14 mouse cellular contexts compared by ENCODE assay signal in the genomic region with DNA sequence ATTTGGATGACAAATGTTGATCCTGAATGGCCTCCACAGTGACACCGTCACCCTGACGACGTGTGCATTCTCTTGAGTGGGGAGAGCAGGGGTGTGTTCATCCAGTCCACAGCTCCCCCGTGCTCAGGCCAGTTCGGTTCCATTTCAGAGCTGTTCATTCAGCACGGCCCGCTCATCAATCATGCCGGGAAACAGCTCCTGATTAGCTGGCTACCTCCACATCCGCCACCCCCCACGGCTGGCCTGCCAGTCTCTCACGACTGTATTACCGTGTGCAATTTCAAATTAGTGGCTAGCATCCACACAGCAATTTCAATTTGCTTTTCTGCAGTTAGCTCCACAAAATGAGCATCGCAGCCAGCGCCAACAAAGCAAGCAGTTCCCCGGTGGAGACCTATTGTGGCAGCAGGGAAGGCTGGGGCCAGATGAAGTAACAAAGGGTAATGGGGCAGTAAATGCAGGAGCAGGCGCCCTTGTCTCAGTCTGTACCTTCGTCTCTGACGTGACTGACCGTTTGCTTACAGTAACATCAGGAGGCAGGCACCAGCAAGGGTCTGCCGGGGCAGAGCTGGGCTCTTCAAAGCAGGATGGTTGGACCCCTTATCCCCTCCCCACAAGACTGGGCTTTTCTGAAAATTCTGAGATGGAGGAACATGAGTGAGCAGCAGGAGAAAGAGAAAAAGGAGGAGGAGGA. TPM values are rescaled to one million over a fixed set of nuclear protein-coding genes. Genes with fewer than 3 reads are reported as not detected.
DNase-seq lines count a peak whose midpoint lies in the region; ATAC-seq and TF ChIP-seq lines count a peak whose summit lies in the region.
"Had no signal": no experiment of that assay in that cellular context is flagged by ENCODE, and none has a peak within 500 bp of the region (broad histone marks: within the 10 kb centered on the region; RNA-seq: fewer than 3 reads in every experiment).

No protein-coding gene starts in this region.

- WGBS in kidney, postnatal 0 days, result 11% methylated on average over 20 of the region's 20 CpGs
- 29% methylated on average over 20 of the region's 20 CpGs for WGBS in forebrain, embryonic 14.5 days
- 7% methylated on average over 20 of the region's 20 CpGs for WGBS in neural tube, embryonic 14.5 days

- H3K4me3 ChIP-seq in kidney, postnatal 0 days (replicated peaks; ENCODE audit: low read depth, low read length), result no peak overlapping the region
- no peak overlapping the region for H3K4me3 ChIP-seq in forebrain, embryonic 14.5 days (ENCODE audit: low read depth, low read length)
- H3K4me3 ChIP-seq in neural tube, embryonic 14.5 days (ENCODE audit: low read depth, low read length), result no peak overlapping the region

- H3K27ac ChIP-seq in kidney, postnatal 0 days, result no peak overlapping the region
- no peak overlapping the region for H3K27ac ChIP-seq in forebrain, embryonic 14.5 days (ENCODE audit: low read depth, low read length)
- peak overlapping the region; percentile 69 for H3K27ac ChIP-seq in neural tube, embryonic 14.5 days (ENCODE audit: low read depth, low read length)
- H3K27ac ChIP-seq: stomach, postnatal 0 days had no signal

- no peak for TF ChIP-seq CTCF in kidney, postnatal 0 days (IDR thresholded peaks at IDR 0.05; ENCODE audit: low read depth)

- ATAC-seq in kidney, postnatal 0 days (replicated peaks; ENCODE audit: low FRiP score, low read depth), result no peak
- ATAC-seq in forebrain, embryonic 14.5 days, result peak; percentile 42; the same call in 1 of the 2 replicates
- ATAC-seq in neural tube, embryonic 14.5 days (ENCODE audit: low read depth), result peak; percentile 76
- ATAC-seq: CD4-positive, CD25-positive, alpha-beta regulatory T cell, adult 4 months; liver, postnatal 0 days had no signal

- no peaks in the 10 kb centered on the region for H3K9me3 ChIP-seq in kidney, postnatal 0 days (replicated peaks; ENCODE audit: low read length)
- H3K9me3 ChIP-seq in forebrain, embryonic 14.5 days (replicated peaks; ENCODE audit: control insufficient read depth, low read length), result no peaks in the 10 kb centered on the region
- H3K9me3 ChIP-seq in neural tube, embryonic 14.5 days (ENCODE audit: control insufficient read depth, low read length), result no peaks in the 10 kb centered on the region

- H3K27me3 ChIP-seq in kidney, postnatal 0 days (ENCODE audit: insufficient read depth, low read length), result no peaks in the 10 kb centered on the region; the same call in 1 of the 2 replicates
- no peaks in the 10 kb centered on the region for H3K27me3 ChIP-seq in forebrain, embryonic 14.5 days (replicated peaks; ENCODE audit: control insufficient read depth, insufficient read depth, low read length)
- H3K27me3 ChIP-seq in neural tube, embryonic 14.5 days (ENCODE audit: control insufficient read depth, insufficient read depth, low read length), result no peaks in the 10 kb centered on the region

- H3K4me1 ChIP-seq in kidney, postnatal 0 days (replicated peaks; ENCODE audit: insufficient read depth, low read length), result 0 out of 2 replicates have a peak, but pooled peaks cover 4% of the 10 kb centered on the region
- no peaks in the 10 kb centered on the region for H3K4me1 ChIP-seq in forebrain, embryonic 14.5 days (ENCODE audit: control insufficient read depth, insufficient read depth, low read length)
- peaks cover 21% of the 10 kb centered on the region for H3K4me1 ChIP-seq in neural tube, embryonic 14.5 days (ENCODE audit: control insufficient read depth, insufficient read depth, low read length)

- H3K4me2 ChIP-seq in kidney, postnatal 0 days (ENCODE audit: low read length), result peak overlapping the region; percentile 25; the same call in 1 of the 2 replicates
- no peak overlapping the region for H3K4me2 ChIP-seq in forebrain, embryonic 14.5 days (ENCODE audit: low read length)
- H3K4me2 ChIP-seq in neural tube, embryonic 14.5 days (ENCODE audit: low read depth, low read length), result peak overlapping the region; percentile 18; the same call in 1 of the 2 replicates

- no peaks in the 10 kb centered on the region for H3K36me3 ChIP-seq in kidney, postnatal 0 days (ENCODE audit: insufficient read depth, low read length)
- H3K36me3 ChIP-seq in forebrain, embryonic 14.5 days (ENCODE audit: control insufficient read depth, insufficient read depth, low read length), result no peaks in the 10 kb centered on the region
- H3K36me3 ChIP-seq in neural tube, embryonic 14.5 days (ENCODE audit: control insufficient read depth, insufficient read depth, low read length), result no peaks in the 10 kb centered on the region

- DNase-seq in kidney, postnatal 0 days (ENCODE audit: low spot score), result peak; percentile 37
- DNase-seq in kidney, postnatal 14 days, result no peak
- DNase-seq in forebrain, embryonic 14.5 days (ENCODE audit: low spot score), result peak; percentile 39
- DNase-seq in mesoderm, embryonic 11.5 days (ENCODE audit: low read depth, low spot score), result peak; percentile 46
- no peak for DNase-seq in gastrocnemius, adult 18-20 months (ENCODE audit: low spot score)
- DNase-seq in ovary, postnatal 10 days (ENCODE audit: low spot score), result no peak
- DNase-seq in spleen, postnatal 36 days (ENCODE audit: low spot score in 2 of 2), result no peak
- DNase-seq: liver, postnatal 0 days had no signal

- H3K9ac ChIP-seq in kidney, postnatal 0 days (ENCODE audit: low read depth, low read length), result no peak overlapping the region
- H3K9ac ChIP-seq in forebrain, embryonic 14.5 days (ENCODE audit: low read length), result peak overlapping the region; percentile 29; the same call in 1 of the 2 replicates
- H3K9ac ChIP-seq in neural tube, embryonic 14.5 days (replicated peaks; ENCODE audit: low read depth, low read length), result peak overlapping the region; percentile 28; the same call in 1 of the 2 replicates
- H3K9ac ChIP-seq: liver, postnatal 0 days had no signal

RNA-seq across cellular contexts. Expression of a gene that starts 35.7 kb away (rescaled TPM):
- not detected in 2 replicates for polyA plus RNA-seq in kidney, postnatal 0 days (2015; fragmentation: Nextera tagmentation; extraction: Ambion mirVana)
- polyA plus RNA-seq in forebrain, embryonic 14.5 days (2014; fragmentation: Nextera tagmentation; extraction: Ambion mirVana), result 0.05 TPM in 1 of 2 replicates, not detected in the other
- polyA plus RNA-seq in neural tube, embryonic 14.5 days (2014; fragmentation: Nextera tagmentation; extraction: Ambion mirVana), result 0.37 and 0.62 TPM in 2 replicates
- 10 to 100 TPM; 30.5 to 36.9 TPM for total RNA-seq in gastrocnemius, adult 18-20 months (2021)
- total RNA-seq: common myeloid progenitor, adult 5-6 weeks; megakaryocyte-erythroid progenitor cell, adult 5-6 weeks had no signal
- polyA plus RNA-seq: CD4-positive, CD25-positive, alpha-beta regulatory T cell, adult 4 months; intestine, embryonic 14.5 days; liver, postnatal 0 days; stomach, postnatal 0 days had no signal

Comparison
In these comparisons a context has a peak if more than half of its experiments do, and no peak if none do; other contexts are left out.
1. DNase-seq: peak in kidney, postnatal 0 days (single experiment), forebrain, embryonic 14.5 days (single experiment) and mesoderm, embryonic 11.5 days (single experiment); none in kidney, postnatal 14 days (single experiment), gastrocnemius, adult 18-20 months (single experiment), ovary, postnatal 10 days (single experiment) and spleen, postnatal 36 days (0 of 2).